Mouse (Mus musculus) intestine, postnatal 0 days (tissue): Measurements from ENCODE around the gene Acvrl1. TPM values are rescaled to one million over a fixed set of nuclear protein-coding genes. Genes with fewer than 3 reads are reported as not detected.

ENCODE experiments used
- ATAC-seq: fragments of 200-750 bp; cut with Nextera tagmentation; 2 replicates; pipeline ENCODE4 v1.8.0; 2017; ENCODE audit warnings: mild to moderate bottlenecking, moderate TSS enrichment, moderate library complexity
- H3K27ac ChIP-seq: fragments of 300-500 bp; sonication (generic); 2 replicates; pipeline ENCODE4 v1.5.1; 2014; ENCODE audit warnings: mild to moderate bottlenecking, low read depth, low read length, moderate library complexity
- H3K27me3 ChIP-seq: fragments of 300-500 bp; sonication (generic); replicated peaks from 2 replicates; pipeline ENCODE4 v1.6.1; 2014; ENCODE audit warnings: low read length, mixed read lengths; ENCODE audit not compliant: control insufficient read depth, insufficient read depth
- H3K36me3 ChIP-seq: fragments of 300-500 bp; sonication (generic); 2 replicates; pipeline ENCODE4 v1.6.1; 2014; ENCODE audit warnings: mild to moderate bottlenecking, moderate library complexity; ENCODE audit not compliant: control insufficient read depth, insufficient read depth
- H3K4me1 ChIP-seq: fragments of 300-500 bp; sonication (generic); replicated peaks from 2 replicates; pipeline ENCODE4 v1.6.1; 2014; ENCODE audit warnings: antibody characterized with exemption, low read length, mixed read lengths; ENCODE audit not compliant: control insufficient read depth, insufficient read depth
- H3K4me2 ChIP-seq: fragments of 300-500 bp; sonication (generic); replicated peaks from 2 replicates; pipeline ENCODE4 v1.6.1; 2014; ENCODE audit warnings: low read depth, mild to moderate bottlenecking, moderate library complexity
- H3K4me3 ChIP-seq: fragments of 300-500 bp; sonication (generic); 2 replicates; pipeline ENCODE4 v1.5.1; 2014; ENCODE audit warnings: low read depth, low read length
- H3K9ac ChIP-seq: fragments of 300-500 bp; sonication (generic); 2 replicates; pipeline ENCODE4 v1.6.1; 2014; ENCODE audit warnings: mild to moderate bottlenecking, low read depth, low read length
- H3K9me3 ChIP-seq: fragments of 300-500 bp; sonication (generic); 2 replicates; pipeline ENCODE4 v1.6.1; 2016; ENCODE audit warnings: mixed run types; ENCODE audit not compliant: control insufficient read depth
- CTCF ChIP-seq: sonication (generic); IDR thresholded peaks from 2 replicates; pipeline ENCODE4 v1.5.1; 2016; ENCODE audit warnings: low read depth, mild to moderate bottlenecking, control low read depth, antibody characterized with exemption, moderate library complexity
- WGBS: fragments of 180-500 bp; shearing (Covaris S2); extraction: QIAGEN DNeasy Blood & Tissue Kit; methylation state at CpG from one replicate; pipeline ENCODE4 v1.1.7; 2014; 5-methylcytosine and 5-hydroxymethylcytosine counted together
- polyA plus RNA-seq: library from polyadenylated mRNA; unstranded; fragments of >200 nt; fragmentation: Nextera tagmentation; extraction: Ambion mirVana; gene quantifications from 2 replicates; pipeline ENCODE4 v1.2.1, GENCODE M21; 2015

Gene Acvrl1
- polyA plus RNA-seq, 1 experiment from 2014 or later: 13.8 TPM

DNA sequence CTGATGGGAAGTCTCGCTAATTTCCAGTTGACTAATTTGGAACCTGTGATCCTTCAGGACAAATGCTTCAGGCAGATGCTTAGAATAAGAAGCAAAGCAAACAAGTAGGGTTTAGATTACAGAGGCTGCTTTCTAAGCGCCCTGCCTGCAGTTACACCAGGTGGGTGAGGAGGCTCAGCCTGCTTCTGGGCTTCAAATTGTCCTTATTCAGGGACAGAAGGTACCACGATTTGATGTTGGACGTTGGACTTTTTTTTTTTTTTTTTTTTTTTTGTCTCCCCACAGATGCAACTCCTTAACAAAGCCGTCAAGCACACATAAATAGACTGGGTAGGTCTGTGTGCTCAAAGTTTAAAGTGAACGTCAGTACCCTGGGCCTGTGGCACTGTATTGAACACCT, 20.3 kb downstream of the Acvrl1 start:
- no peak overlapping the region for H3K4me2 ChIP-seq
- peaks cover 23% of the 10 kb centered on the region; the same call in 1 of the 2 replicates for H3K4me1 ChIP-seq
- TF ChIP-seq CTCF: no peak
- no peaks in the 10 kb centered on the region for H3K9me3 ChIP-seq
- WGBS: 60% methylated on average over 6 of the region's 6 CpGs
- no peak overlapping the region for H3K9ac ChIP-seq
- no peaks in the 10 kb centered on the region for H3K36me3 ChIP-seq
- no peak for ATAC-seq
- no peaks in the 10 kb centered on the region for H3K27me3 ChIP-seq
- H3K27ac ChIP-seq: no peak overlapping the region
- H3K4me3 ChIP-seq: no peak overlapping the region

DNA sequence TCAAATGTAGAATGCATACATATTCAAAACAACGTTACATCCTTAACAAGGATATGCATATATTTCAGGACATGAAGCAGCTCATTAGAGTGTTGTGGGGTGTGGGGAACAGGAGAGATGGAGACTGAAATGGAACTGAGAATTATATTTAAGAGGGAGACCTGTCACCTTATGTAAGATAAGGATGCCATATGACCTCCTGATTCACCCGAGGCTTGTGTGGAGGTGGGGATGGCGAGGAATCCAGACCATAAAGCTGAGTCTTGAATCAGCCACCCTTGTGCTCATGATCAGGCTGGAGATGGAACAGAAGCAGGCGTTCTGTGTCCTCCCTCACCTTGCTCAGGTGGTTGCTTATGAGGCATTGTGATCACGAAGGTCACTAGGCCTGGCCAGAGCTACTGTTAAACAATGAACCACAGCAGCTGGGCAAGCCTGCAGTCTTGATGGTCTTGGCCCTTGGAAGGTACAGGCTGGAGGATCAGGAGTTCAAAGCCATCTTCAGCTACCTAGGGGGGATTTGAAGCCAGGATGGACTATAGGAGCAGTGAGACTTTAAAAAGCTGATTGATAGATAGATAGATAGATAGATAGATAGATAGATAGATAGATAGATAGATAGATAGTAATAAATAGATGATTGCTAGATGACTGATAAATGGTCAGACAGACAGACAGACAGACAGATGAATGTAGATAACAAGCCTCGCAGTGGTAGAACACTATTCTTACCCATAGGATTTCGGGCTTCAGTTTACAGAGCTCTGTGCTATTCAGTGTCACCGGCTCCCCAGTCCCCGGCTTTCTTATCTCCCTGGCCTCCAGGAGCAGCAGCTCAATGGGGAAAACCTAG, 23.3 kb downstream of the Acvrl1 start:
- Histone ChIP-seq H3K27ac (no peak overlapping the region), H3K4me1 (peaks cover 11% of the 10 kb centered on the region; the same call in 1 of the 2 replicates), H3K9me3 (no peaks in the 10 kb centered on the region), H3K4me3 (no peak overlapping the region), H3K9ac (no peak overlapping the region), H3K4me2 (no peak overlapping the region), H3K36me3 (no peaks in the 10 kb centered on the region), H3K27me3 (no peaks in the 10 kb centered on the region)
- ATAC-seq: no peak
- TF ChIP-seq CTCF: no peak
- 64% methylated on average over 9 of the region's 9 CpGs for WGBS

DNA sequence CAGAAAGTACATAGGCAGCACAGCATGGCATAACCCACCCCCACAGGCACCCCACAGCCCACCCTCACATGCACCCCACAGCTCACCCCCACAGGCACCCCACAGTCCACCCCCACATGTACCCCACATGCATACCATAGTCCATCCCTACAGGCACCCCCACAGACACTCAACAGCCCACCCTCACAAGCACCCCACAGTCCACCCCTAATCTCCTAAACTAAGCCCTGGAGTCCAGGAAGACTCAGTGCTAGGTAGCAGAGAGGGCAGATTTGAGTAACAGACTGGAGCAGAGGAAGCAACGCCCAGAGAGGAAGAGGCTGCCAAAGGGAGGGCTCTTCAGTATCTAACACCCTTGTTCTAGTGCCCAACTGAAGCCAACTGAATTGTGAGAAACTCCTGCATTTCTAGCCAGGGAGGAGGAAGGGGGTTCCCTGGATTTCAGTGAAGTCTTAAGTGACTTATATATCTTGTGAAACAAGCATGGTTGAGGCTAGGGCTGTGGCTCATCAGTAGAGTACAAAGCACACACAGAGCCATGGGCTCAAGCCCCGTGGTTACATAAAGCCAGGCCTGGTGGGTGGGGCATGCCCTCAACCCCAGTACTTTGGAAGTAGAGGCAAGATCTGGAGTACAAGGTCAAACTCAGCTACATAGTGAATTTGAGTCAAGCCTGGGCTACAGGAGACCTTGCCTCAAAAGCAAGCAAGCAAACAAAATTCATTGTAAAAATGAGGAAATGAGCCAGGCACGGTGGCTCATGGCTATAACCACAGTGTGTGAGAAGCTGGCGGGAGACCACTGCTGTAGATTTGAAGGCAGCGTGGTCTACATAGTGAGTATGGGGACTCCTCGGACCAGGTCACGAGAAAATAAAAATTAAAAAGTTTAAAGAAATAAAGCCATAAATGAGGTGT, 26.6 kb downstream of the Acvrl1 start:
- no peak for TF ChIP-seq CTCF
- WGBS: 75% methylated on average over 7 of the region's 7 CpGs
- 0 out of 2 replicates have a peak, but pooled peaks have one; percentile 15 for ATAC-seq

DNA sequence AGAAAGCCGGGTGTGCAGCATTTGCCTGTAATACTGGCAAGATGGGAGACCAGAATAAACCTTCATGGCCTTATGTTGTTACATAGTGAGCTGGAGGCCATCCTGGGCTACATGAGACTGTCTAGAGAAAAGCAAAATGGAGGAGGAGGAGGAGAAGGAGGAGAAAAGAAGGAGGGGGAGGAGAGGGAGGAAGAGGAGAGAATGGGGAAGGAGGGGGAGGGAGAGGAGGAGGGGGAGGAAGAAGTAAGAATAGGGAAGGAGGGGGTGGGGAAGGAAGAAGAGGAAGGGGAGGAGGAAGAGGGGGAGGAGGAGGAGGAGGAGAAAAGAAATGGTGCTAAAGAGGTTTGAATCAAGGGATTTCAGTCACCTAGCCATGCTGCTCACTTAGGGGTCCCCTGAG, 31.8 kb downstream of the Acvrl1 start:
- no peak overlapping the region for H3K9ac ChIP-seq
- TF ChIP-seq CTCF: no peak
- no peak overlapping the region for H3K4me2 ChIP-seq
- H3K4me1 ChIP-seq: peaks cover 8% of the 10 kb centered on the region; the same call in 1 of the 2 replicates
- no peak overlapping the region for H3K27ac ChIP-seq
- no peak for ATAC-seq
- no peak overlapping the region for H3K4me3 ChIP-seq
- 40% methylated on average over 1 of the region's 1 CpGs for WGBS
- no peaks in the 10 kb centered on the region for H3K9me3 ChIP-seq
- H3K27me3 ChIP-seq: no peaks in the 10 kb centered on the region
- H3K36me3 ChIP-seq: no peaks in the 10 kb centered on the region

More for the DNA sequence above, 26.6 kb downstream of the Acvrl1 start:
- Histone ChIP-seq H3K4me1 (no peaks in the 10 kb centered on the region), H3K27me3 (no peaks in the 10 kb centered on the region), H3K4me2 (no peak overlapping the region), H3K27ac (no peak overlapping the region), H3K9ac (no peak overlapping the region), H3K9me3 (no peaks in the 10 kb centered on the region), H3K36me3 (no peaks in the 10 kb centered on the region), H3K4me3 (no peak overlapping the region)

DNA sequence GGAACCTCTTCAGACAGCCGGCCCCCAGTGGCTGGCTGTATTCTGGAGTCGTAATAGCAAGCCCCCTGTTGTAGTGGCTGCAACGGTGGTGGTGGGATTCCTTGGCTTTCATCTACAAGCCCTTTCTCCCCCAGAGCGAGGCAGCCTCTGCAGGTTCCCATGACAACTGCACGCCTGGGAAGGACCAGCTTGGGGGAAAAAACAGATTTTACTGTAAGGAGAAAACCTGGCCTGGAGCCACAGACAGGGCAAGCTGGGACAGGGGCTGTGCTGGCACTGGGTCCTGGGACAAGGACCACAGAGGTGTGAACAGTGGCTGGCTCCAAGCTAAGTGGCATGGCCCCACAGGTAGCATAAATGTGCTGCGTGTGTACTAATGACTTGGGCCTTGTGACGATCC, 32.3 kb downstream of the Acvrl1 start:
- no peak overlapping the region for H3K4me2 ChIP-seq
- H3K9ac ChIP-seq: no peak overlapping the region
- no peaks in the 10 kb centered on the region for H3K36me3 ChIP-seq
- no peak overlapping the region for H3K4me3 ChIP-seq
- H3K27ac ChIP-seq: no peak overlapping the region
- H3K4me1 ChIP-seq: peaks cover 10% of the 10 kb centered on the region; the same call in 1 of the 2 replicates
- H3K9me3 ChIP-seq: no peaks in the 10 kb centered on the region
- ATAC-seq: no peak
- no peaks in the 10 kb centered on the region for H3K27me3 ChIP-seq
- no peak for TF ChIP-seq CTCF
- 48% methylated on average over 7 of the region's 7 CpGs for WGBS

DNA sequence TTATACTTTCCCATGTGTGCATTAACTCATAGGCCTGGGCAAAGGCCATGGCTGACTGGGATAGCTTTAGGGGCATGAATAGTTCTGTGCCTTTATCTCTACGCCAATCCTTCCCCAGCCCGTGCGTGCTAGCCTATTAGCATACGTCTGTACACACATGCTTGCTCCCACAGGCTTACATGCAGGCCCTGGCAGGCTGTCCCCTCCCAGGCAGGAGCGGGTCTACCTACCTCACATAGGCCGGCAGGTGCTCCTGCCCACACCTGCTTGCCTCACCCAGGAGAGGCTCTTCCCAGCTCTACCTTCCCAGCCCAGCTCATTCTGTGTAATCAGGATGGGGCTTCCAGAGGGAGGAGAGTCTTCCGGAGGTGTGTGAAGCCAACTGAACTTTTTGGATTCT, 33.2 kb downstream of the Acvrl1 start:
- H3K36me3 ChIP-seq: no peaks in the 10 kb centered on the region
- H3K9ac ChIP-seq: no peak overlapping the region
- H3K4me3 ChIP-seq: no peak overlapping the region
- H3K4me1 ChIP-seq: peaks cover 13% of the 10 kb centered on the region; the same call in 1 of the 2 replicates
- H3K9me3 ChIP-seq: no peaks in the 10 kb centered on the region
- peak overlapping the region; percentile 31 for H3K27ac ChIP-seq
- WGBS: 46% methylated on average over 7 of the region's 7 CpGs
- peak; percentile 72 for ATAC-seq
- TF ChIP-seq CTCF: peak; percentile 5; the same call in 1 of the 2 replicates
- no peaks in the 10 kb centered on the region for H3K27me3 ChIP-seq
- no peak overlapping the region for H3K4me2 ChIP-seq
